Mouse (Mus musculus): ENCODE measurements around the gene Tbata. TPM values are rescaled to one million over a fixed set of nuclear protein-coding genes. Genes with fewer than 3 reads are reported as not detected.

Tbata gene
- total and polyA plus RNA-seq, 2 experiments from 2014 or later, result 1.6 to 4.8 TPM

DNA sequence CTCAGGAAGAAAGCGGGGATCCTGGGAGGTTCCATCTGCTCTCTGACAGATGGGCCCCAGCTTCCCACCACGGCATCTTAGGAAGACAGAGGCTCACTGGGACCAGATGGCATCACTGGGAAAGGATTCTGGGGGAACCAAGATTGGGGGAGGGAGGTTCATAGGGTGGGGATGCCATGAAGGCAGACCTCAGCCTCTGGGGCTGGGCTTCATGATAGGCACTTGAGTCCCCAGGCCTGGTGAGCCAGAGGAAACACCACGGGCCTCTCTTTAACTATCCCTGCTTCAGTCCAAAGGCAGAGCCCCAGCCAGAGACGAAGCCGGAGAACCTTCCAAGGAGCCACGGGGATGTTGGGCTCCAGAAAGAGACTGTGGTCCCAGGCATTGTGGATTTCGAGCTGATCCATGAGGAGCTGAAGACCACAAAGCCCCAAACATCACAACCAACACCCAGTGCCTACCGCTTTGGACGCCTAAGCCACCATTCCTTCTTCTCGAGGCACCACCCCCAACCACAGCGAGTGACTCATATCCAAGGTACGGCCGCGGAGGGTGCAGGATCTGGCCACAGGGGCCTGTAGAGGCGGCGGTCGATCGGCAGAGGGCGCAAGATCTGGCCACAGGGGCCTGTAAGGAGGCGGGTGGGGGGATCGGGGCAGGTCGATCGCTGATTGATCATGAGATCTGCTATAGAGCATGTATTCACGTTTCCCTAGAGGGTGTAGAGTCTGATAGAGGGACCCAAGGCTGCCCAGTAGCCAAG, 3.9 kb downstream of the Tbata start:
- Histone ChIP-seq H3K9me3 (ENCODE audit: low read length) (no peaks in the 10 kb centered on the region), H3K4me2 (ENCODE audit: low read depth, low read length) (peak overlapping the region; percentile 38; the same call in 1 of the 2 replicates), H3K9ac (replicated peaks; ENCODE audit: low read length) (no peak overlapping the region), H3K27ac (peak overlapping the region; percentile 67), H3K27me3 (ENCODE audit: insufficient read depth, low read length) (no peaks in the 10 kb centered on the region), H3K4me1 (ENCODE audit: insufficient read depth, low read length) (no peaks in the 10 kb centered on the region), H3K4me3 (ENCODE audit: low read length) (peak overlapping the region; percentile 8; the same call in 1 of the 2 replicates), H3K36me3 (ENCODE audit: insufficient read depth, low read length) (no peaks in the 10 kb centered on the region)
- DNase-seq (ENCODE audit: low spot score) (peak; percentile 63), ATAC-seq (peak; percentile 68)
- TF ChIP-seq CTCF (IDR thresholded peaks at IDR 0.05; ENCODE audit: low read depth), result peak; percentile 63
- WGBS, result 16% methylated on average over 24 of the region's 24 CpGs

DNA sequence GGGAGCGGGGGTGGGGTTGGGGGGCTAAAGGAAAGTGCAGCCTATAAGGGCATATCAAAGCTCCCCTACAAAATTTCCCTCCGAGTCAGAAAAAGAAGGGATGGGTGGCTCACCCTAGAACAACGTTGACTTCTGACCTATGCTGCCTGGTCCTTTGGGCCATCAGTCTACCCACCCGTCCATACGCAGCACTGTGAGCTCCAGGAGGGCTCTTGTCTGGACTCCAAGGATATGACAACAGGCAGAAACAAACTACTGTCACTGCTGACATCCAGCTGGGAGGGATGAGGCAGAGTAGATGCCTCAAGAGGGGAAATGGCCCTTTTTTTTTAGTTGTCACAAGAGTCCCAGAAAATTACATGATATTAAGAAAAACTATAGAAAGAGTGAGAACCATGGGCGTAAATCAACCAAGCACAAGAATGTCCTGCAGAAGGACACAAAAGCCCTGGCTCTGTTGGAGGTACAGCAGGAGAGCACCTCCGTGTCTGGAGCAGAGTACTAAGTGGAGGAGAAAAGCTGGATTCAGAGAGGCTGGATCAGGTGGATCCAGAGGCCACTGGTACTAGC, 4.6 kb downstream of the Tbata start:
- H3K9ac ChIP-seq (replicated peaks; ENCODE audit: low read length), result no peak overlapping the region
- 41% methylated on average over 7 of the region's 7 CpGs for WGBS
- no peaks in the 10 kb centered on the region for H3K36me3 ChIP-seq (ENCODE audit: insufficient read depth, low read length)
- ATAC-seq (no peak), DNase-seq (ENCODE audit: low spot score) (no peak)
- no peaks in the 10 kb centered on the region for H3K4me1 ChIP-seq (ENCODE audit: insufficient read depth, low read length)
- H3K4me3 ChIP-seq (ENCODE audit: low read length), result peak overlapping the region; percentile 8; the same call in 1 of the 2 replicates
- H3K27me3 ChIP-seq (ENCODE audit: insufficient read depth, low read length), result no peaks in the 10 kb centered on the region
- H3K27ac ChIP-seq, result no peak overlapping the region
- H3K4me2 ChIP-seq (ENCODE audit: low read depth, low read length), result peak overlapping the region; percentile 38; the same call in 1 of the 2 replicates
- no peaks in the 10 kb centered on the region for H3K9me3 ChIP-seq (ENCODE audit: low read length)
- no peak for TF ChIP-seq CTCF (IDR thresholded peaks at IDR 0.05; ENCODE audit: low read depth)

DNA sequence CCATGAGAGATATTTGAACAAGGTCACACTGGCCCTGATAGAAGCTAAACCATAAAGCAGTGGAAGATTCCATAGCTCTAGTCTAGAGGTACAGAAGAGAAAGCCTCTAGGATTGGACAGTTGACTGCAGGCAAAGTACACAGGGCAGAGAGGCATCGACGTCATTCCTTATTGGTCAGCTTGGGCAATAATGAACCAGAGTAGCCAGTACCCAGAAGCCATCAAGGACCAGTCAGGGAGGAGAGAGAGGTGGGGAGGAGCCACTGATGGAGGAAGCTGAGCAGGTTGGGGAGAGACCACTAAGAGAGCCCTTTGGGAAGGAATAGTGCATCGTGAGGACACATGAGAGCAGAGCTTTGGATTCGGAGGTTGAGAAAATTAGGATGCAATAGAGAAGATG, 6.0 kb downstream of the Tbata start:
- Histone ChIP-seq H3K27me3 (ENCODE audit: insufficient read depth, low read length) (no peaks in the 10 kb centered on the region), H3K4me3 (ENCODE audit: low read length) (no peak overlapping the region), H3K4me2 (ENCODE audit: low read depth, low read length) (no peak overlapping the region), H3K9me3 (ENCODE audit: low read length) (no peaks in the 10 kb centered on the region), H3K4me1 (ENCODE audit: insufficient read depth, low read length) (no peaks in the 10 kb centered on the region), H3K36me3 (ENCODE audit: insufficient read depth, low read length) (no peaks in the 10 kb centered on the region), H3K27ac (no peak overlapping the region), H3K9ac (replicated peaks; ENCODE audit: low read length) (no peak overlapping the region)
- DNase-seq (ENCODE audit: low spot score) (no peak), ATAC-seq (no peak)
- 84% methylated on average over 4 of the region's 4 CpGs for WGBS
- no peak for TF ChIP-seq CTCF (IDR thresholded peaks at IDR 0.05; ENCODE audit: low read depth)

DNA sequence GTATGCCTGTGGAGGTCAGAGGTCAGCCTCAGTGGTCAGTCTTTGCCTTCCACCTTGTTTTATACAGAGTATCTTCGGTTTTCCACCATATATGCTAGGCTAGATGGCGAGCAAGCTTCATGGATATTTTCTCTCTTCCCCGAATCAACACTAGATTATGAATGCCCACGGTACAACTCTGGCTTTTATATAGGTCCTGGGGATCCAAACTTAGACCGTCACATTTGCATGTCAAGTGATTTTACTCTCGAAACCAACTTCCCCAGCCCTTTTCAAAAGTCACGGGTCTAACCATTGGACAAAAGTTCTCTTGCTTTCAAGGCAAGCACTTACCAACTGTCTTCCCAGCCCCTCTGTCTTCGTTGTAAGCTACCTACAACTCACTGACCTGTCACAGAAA, 6.9 kb downstream of the Tbata start:
- Histone ChIP-seq H3K4me2 (ENCODE audit: low read depth, low read length) (no peak overlapping the region), H3K9ac (replicated peaks; ENCODE audit: low read length) (no peak overlapping the region), H3K36me3 (ENCODE audit: insufficient read depth, low read length) (no peaks in the 10 kb centered on the region), H3K27me3 (ENCODE audit: insufficient read depth, low read length) (no peaks in the 10 kb centered on the region), H3K9me3 (ENCODE audit: low read length) (no peaks in the 10 kb centered on the region), H3K4me1 (ENCODE audit: insufficient read depth, low read length) (no peaks in the 10 kb centered on the region), H3K27ac (no peak overlapping the region), H3K4me3 (ENCODE audit: low read length) (no peak overlapping the region)
- no peak for TF ChIP-seq CTCF (IDR thresholded peaks at IDR 0.05; ENCODE audit: low read depth)
- DNase-seq (ENCODE audit: low spot score) (no peak), ATAC-seq (no peak)
- WGBS, result 88% methylated on average over 8 of the region's 8 CpGs

DNA sequence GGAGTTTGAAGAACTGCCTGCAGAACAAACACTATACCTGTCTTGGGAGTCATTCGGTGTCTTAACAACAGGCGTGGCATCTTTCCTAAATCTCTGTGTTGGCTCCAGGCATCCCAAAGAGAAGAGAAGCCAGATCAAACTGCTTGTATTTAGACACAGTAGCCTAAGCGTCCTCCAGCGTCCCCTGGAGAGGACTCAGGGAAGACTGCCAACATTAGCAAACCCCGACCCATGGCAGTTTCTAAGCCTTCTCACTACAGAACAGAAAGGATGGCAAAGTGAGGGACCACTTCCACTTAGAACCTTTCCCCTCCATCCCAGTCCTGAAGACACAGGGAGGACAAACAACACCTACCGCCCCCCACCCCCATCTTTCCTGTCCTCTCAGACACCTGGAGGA, 8.2 kb downstream of the Tbata start:
- no peak overlapping the region for H3K9ac ChIP-seq (replicated peaks; ENCODE audit: low read length)
- H3K9me3 ChIP-seq (ENCODE audit: low read length), result no peaks in the 10 kb centered on the region
- no peak for TF ChIP-seq CTCF (IDR thresholded peaks at IDR 0.05; ENCODE audit: low read depth)
- ATAC-seq (no peak), DNase-seq (ENCODE audit: low spot score) (peak; percentile 30)
- H3K4me2 ChIP-seq (ENCODE audit: low read depth, low read length), result no peak overlapping the region
- H3K36me3 ChIP-seq (ENCODE audit: insufficient read depth, low read length), result no peaks in the 10 kb centered on the region
- no peak overlapping the region for H3K4me3 ChIP-seq (ENCODE audit: low read length)
- H3K4me1 ChIP-seq (ENCODE audit: insufficient read depth, low read length), result no peaks in the 10 kb centered on the region
- no peak overlapping the region for H3K27ac ChIP-seq
- WGBS, result 64% methylated on average over 6 of the region's 6 CpGs
- no peaks in the 10 kb centered on the region for H3K27me3 ChIP-seq (ENCODE audit: insufficient read depth, low read length)

DNA sequence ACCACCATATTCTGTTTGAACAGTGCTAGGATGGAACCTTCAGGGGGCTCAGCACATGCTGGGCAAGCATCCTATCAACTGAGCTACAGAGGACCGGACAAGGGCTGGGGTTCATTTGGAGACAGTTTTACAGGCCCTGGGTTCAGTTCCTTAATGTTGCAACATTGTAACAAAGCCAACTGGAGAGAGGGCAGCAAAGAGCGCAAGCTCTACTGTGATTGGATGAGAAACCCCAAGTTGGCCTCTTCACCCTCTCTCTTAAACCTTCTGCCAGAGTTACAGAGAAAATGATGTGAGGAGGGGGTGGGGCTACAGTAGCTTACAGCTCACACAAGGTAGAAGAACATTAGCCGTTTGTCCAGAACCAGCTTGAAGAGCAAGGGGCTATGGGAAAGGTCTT, 15.2 kb downstream of the Tbata start:
- Histone ChIP-seq H3K9me3 (ENCODE audit: low read length) (no peaks in the 10 kb centered on the region), H3K27ac (no peak overlapping the region), H3K9ac (replicated peaks; ENCODE audit: low read length) (no peak overlapping the region), H3K4me2 (ENCODE audit: low read depth, low read length) (no peak overlapping the region), H3K4me1 (ENCODE audit: insufficient read depth, low read length) (no peaks in the 10 kb centered on the region), H3K27me3 (ENCODE audit: insufficient read depth, low read length) (no peaks in the 10 kb centered on the region), H3K4me3 (ENCODE audit: low read length) (no peak overlapping the region), H3K36me3 (ENCODE audit: insufficient read depth, low read length) (no peaks in the 10 kb centered on the region)
- no peak for ATAC-seq
- WGBS, result 80% methylated on average over 3 of the region's 3 CpGs
- DNase-seq (ENCODE audit: low spot score), result no peak
- TF ChIP-seq CTCF (IDR thresholded peaks at IDR 0.05; ENCODE audit: low read depth), result no peak

DNA sequence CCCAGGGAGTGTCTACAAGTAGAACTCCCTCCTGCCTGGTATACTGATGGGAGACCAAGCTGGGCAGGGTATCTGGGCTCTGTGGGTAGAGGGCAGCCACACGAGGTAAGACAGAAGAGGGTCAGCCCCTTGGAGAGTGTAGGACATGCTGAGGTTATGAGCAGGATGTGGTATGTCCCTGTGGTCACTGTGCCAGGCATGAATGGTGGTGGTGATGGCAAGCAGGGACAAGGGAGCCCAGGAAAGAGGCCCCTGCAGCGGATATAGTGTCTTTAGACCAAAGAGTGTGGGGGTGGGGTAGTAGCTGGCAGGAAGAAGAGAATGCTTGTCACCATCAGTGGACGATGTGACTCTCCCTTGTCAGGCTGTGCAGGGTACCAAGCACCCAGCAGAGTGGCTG, 16.3 kb downstream of the Tbata start:
- H3K9ac ChIP-seq (replicated peaks; ENCODE audit: low read length), result no peak overlapping the region

More for the DNA sequence above, 16.3 kb downstream of the Tbata start:
- ATAC-seq, result no peak
- Histone ChIP-seq H3K4me1 (ENCODE audit: insufficient read depth, low read length) (no peaks in the 10 kb centered on the region), H3K36me3 (ENCODE audit: insufficient read depth, low read length) (no peaks in the 10 kb centered on the region), H3K4me2 (ENCODE audit: low read depth, low read length) (no peak overlapping the region), H3K27ac (no peak overlapping the region), H3K4me3 (ENCODE audit: low read length) (no peak overlapping the region), H3K27me3 (ENCODE audit: insufficient read depth, low read length) (no peaks in the 10 kb centered on the region), H3K9me3 (ENCODE audit: low read length) (no peaks in the 10 kb centered on the region)
- WGBS, result 61% methylated on average over 3 of the region's 3 CpGs
- DNase-seq (ENCODE audit: low spot score), result no peak
- no peak for TF ChIP-seq CTCF (IDR thresholded peaks at IDR 0.05; ENCODE audit: low read depth)
